Comparison of ENCODE assay signal across 25 mouse cellular contexts in genomic region chr16:22901326-22901725, GRCm38 (mm10). TPM values are rescaled to one million over a fixed set of nuclear protein-coding genes. Genes with fewer than 3 reads are reported as not detected.
"Had no signal": no experiment of that assay in that cellular context is flagged by ENCODE, and none has a peak within 500 bp of the region (broad histone marks: within the 10 kb centered on the region; RNA-seq: fewer than 3 reads in every experiment).

No protein-coding gene starts in this region.

- H3K4me3 ChIP-seq: lung, embryonic 15.5 days; megakaryocyte, embryonic 14.5 days; midbrain, embryonic 13.5 days; midbrain, embryonic 15.5 days; neural tube, embryonic 12.5 days; stomach, embryonic 15.5 days had no signal

- H3K27me3 ChIP-seq: lung, embryonic 15.5 days; midbrain, embryonic 13.5 days; midbrain, embryonic 15.5 days; neural tube, embryonic 12.5 days; stomach, embryonic 15.5 days had no signal

- ATAC-seq: lung, postnatal 0 days; midbrain, embryonic 13.5 days; midbrain, embryonic 15.5 days had no signal

- H3K9me3 ChIP-seq: lung, embryonic 15.5 days; megakaryocyte, embryonic 14.5 days; midbrain, embryonic 13.5 days; midbrain, embryonic 15.5 days; neural tube, embryonic 12.5 days; stomach, embryonic 15.5 days had no signal

- H3K27ac ChIP-seq: lung, embryonic 15.5 days; macrophage; midbrain, embryonic 13.5 days; midbrain, embryonic 15.5 days; neural tube, embryonic 12.5 days; stomach, embryonic 15.5 days; stomach, postnatal 0 days had no signal

- H3K4me1 ChIP-seq: lung, embryonic 15.5 days; midbrain, embryonic 13.5 days; midbrain, embryonic 15.5 days; neural tube, embryonic 12.5 days; stomach, embryonic 15.5 days had no signal

- H3K9ac ChIP-seq: lung, embryonic 15.5 days; midbrain, embryonic 13.5 days; midbrain, embryonic 15.5 days; neural tube, embryonic 12.5 days; stomach, embryonic 15.5 days had no signal

- DNase-seq: lung, adult 2 months; lung, postnatal 14 days; lung, postnatal 36 days; right cerebral cortex, postnatal 14 days; thymus, adult 2 months; thymus, postnatal 25 days; thymus, postnatal 4 days had no signal

- H3K4me2 ChIP-seq: lung, embryonic 15.5 days; midbrain, embryonic 11.5 days; midbrain, embryonic 13.5 days; midbrain, embryonic 15.5 days; neural tube, embryonic 12.5 days; stomach, embryonic 15.5 days had no signal

- H3K36me3 ChIP-seq: lung, embryonic 15.5 days; midbrain, embryonic 13.5 days; midbrain, embryonic 15.5 days; neural tube, embryonic 12.5 days; stomach, embryonic 15.5 days had no signal

RNA-seq across cellular contexts. Expression of gene Ahsg, which starts 10.2 kb away (rescaled TPM):
- total RNA-seq: megakaryocyte progenitor cell, adult 5-6 weeks; midbrain, postnatal 0 days; monocyte, adult 5-6 weeks; neutrophil, adult 5-6 weeks had no signal
- polyA plus RNA-seq: macrophage; midbrain, embryonic 15.5 days had no signal

RNA-seq across cellular contexts. Expression of gene Fetub, which starts 16.8 kb away (rescaled TPM):
- total RNA-seq: megakaryocyte progenitor cell, adult 5-6 weeks; midbrain, postnatal 0 days; monocyte, adult 5-6 weeks; neutrophil, adult 5-6 weeks had no signal
- polyA plus RNA-seq: lung, embryonic 15.5 days; macrophage; midbrain, embryonic 11.5 days; midbrain, embryonic 13.5 days; midbrain, embryonic 15.5 days; neural tube, embryonic 12.5 days; neural tube, embryonic 14.5 days; spleen, adult 2 months had no signal

RNA-seq across cellular contexts. Expression of gene Hrg, which starts 49.5 kb away (rescaled TPM):
- total RNA-seq: megakaryocyte progenitor cell, adult 5-6 weeks; midbrain, postnatal 0 days; monocyte, adult 5-6 weeks; neutrophil, adult 5-6 weeks had no signal
- polyA plus RNA-seq: lung, embryonic 15.5 days; macrophage; midbrain, embryonic 11.5 days; midbrain, embryonic 13.5 days; midbrain, postnatal 0 days; neural tube, embryonic 12.5 days; spleen, adult 2 months; testis, adult 2 months; thymus, adult 2 months; urinary bladder, adult 2 months had no signal
